Mouse (Mus musculus): ENCODE results near the gene Pim3. TPM values are rescaled to one million over a fixed set of nuclear protein-coding genes. Genes with fewer than 3 reads are reported as not detected.

The Pim3 gene
- total and polyA plus RNA-seq, 3 experiments, result 11.4 to 26.0 (median 19.0) TPM

DNA sequence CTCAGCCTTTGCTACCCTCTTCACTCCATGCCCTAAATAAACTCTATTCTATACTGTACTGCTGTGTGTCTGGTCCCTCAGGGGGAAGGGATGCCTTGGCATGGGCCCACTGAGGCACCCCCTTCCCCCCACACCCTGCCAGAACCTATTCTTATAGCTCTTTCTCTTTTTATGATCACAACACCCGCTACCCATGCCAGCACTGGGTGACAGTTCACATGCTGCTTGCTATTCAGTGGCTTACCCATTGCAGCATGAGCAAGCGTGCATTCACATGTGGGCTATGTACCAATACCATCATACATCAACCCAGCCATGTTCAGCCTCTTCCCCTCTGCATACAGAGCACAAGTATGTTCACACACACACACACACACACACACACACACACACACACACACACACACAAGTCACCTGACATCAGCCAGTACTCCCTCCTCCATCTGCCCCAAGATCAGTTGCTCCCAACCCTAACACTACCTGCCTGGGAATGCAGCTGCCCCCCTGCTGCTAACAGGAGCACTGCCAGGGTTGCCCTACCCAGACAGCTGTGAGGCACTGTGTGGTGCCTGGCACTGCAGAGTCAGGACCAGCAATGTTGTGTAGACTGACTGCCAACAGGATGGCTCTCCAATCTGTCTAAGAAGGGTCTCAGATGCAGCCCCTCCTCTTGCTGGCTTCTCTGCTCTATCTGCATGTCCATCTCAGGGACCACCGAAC, 20.2 kb upstream of the Pim3 start:
- no peak for DNase-seq (ENCODE audit: extremely low read depth)
- Histone ChIP-seq H3K79me2 (replicated peaks; ENCODE audit: control insufficient read depth, extremely low read depth, insufficient read depth, poor library complexity, severe bottlenecking) (no peaks in the 10 kb centered on the region), H3K27me3 (replicated peaks) (peaks cover 68% of the 10 kb centered on the region), H3K27ac (ENCODE audit: insufficient read depth, low read depth) (no peak overlapping the region), H3K4me1 (ENCODE audit: control insufficient read depth in 1 of 2, insufficient read depth in 2 of 2) (peaks cover 6 to 19% of the 10 kb centered on the region in 2 experiments), H3K9me3 (replicated peaks; ENCODE audit: low read length) (peaks cover 9% of the 10 kb centered on the region), H3K36me3 (replicated peaks in 1 of 2; ENCODE audit: control insufficient read depth in 1 of 2, insufficient read depth in 1 of 2, low read length in 1 of 2) (no peaks in the 10 kb centered on the region), H3K9ac (ENCODE audit: insufficient read depth, low read depth) (no peak overlapping the region), H3K4me2 (ENCODE audit: insufficient read depth, low read depth, poor library complexity, severe bottlenecking) (no peak overlapping the region), H3K4me3 (replicated peaks in 1 of 3; ENCODE audit: low read depth in 2 of 3, low read length in 2 of 3, poor library complexity in 1 of 3) (no peak overlapping the region)
- TF ChIP-seq ZNF384 (IDR thresholded peaks at IDR 0.05; ENCODE audit: low read depth, low read length), result no peak
- no peak for TF ChIP-seq MAZ (IDR thresholded peaks at IDR 0.05; ENCODE audit: low read depth, low read length)
- TF ChIP-seq ZC3H11A (IDR thresholded peaks at IDR 0.05; ENCODE audit: low read depth, low read length), result no peak
- no peak for TF ChIP-seq KAT2A (IDR thresholded peaks at IDR 0.05; ENCODE audit: insufficient replicate concordance, low read length)
- no peak for TF ChIP-seq MEF2A (IDR thresholded peaks at IDR 0.05; ENCODE audit: borderline replicate concordance, low read depth, low read length)
- TF ChIP-seq RAD21 (IDR thresholded peaks at IDR 0.05; ENCODE audit: low read depth, low read length), result no peak
- no peak for TF ChIP-seq HCFC1 (IDR thresholded peaks at IDR 0.05; ENCODE audit: low read depth, low read length)
- TF ChIP-seq TBP (conservative IDR thresholded peaks at IDR 0.05; ENCODE audit: low read depth, low read length), result no peak
- no peak for TF ChIP-seq MAX (IDR thresholded peaks at IDR 0.05; ENCODE audit: low read length)
- in situ Hi-C loops (cut with MboI; ENCODE audit: low pct_ligation_motif_present, low pct_unique_long_range_greater_than_20kb, low sequenced_read_pairs) (no loop called here), dilution Hi-C loops (cut with MboI; ENCODE audit: extremely low pct_ligation_motif_present, extremely low pct_unique_long_range_greater_than_20kb, low sequenced_read_pairs) (no loop called here)

DNA sequence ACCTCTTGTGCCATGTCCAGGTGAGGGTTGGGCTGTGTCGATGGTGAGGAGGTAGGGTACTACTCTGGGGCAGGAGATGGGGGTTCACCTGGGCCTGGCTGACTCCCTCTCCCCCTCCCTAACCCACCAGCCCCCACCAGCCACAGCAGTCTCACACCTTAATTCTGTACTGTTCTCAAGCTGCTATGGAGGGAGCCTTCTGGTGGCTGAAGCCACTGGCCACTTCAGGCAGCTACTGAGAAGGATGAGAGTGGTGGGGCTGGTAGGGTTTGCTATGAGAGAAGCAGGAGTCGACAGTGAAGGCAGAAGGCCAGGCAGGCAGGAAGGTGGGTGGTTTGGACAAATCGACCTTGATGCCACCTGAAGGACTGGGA, 19.7 kb upstream of the Pim3 start:
- Histone ChIP-seq H3K9ac (ENCODE audit: insufficient read depth, low read depth) (no peak overlapping the region), H3K9me3 (replicated peaks; ENCODE audit: low read length) (peaks cover 9% of the 10 kb centered on the region), H3K79me2 (replicated peaks; ENCODE audit: control insufficient read depth, extremely low read depth, insufficient read depth, poor library complexity, severe bottlenecking) (no peaks in the 10 kb centered on the region), H3K4me3 (replicated peaks in 1 of 3; ENCODE audit: low read depth in 2 of 3, low read length in 2 of 3, poor library complexity in 1 of 3) (no peak overlapping the region), H3K27me3 (replicated peaks) (peaks cover 68% of the 10 kb centered on the region), H3K4me2 (ENCODE audit: insufficient read depth, low read depth, poor library complexity, severe bottlenecking) (no peak overlapping the region), H3K27ac (ENCODE audit: insufficient read depth, low read depth) (no peak overlapping the region), H3K36me3 (replicated peaks in 1 of 2; ENCODE audit: control insufficient read depth in 1 of 2, insufficient read depth in 1 of 2, low read length in 1 of 2) (no peaks in the 10 kb centered on the region), H3K4me1 (ENCODE audit: control insufficient read depth in 1 of 2, insufficient read depth in 2 of 2) (peaks cover 6 to 15% of the 10 kb centered on the region in 2 experiments)
- DNase-seq (ENCODE audit: extremely low read depth), result no peak
- dilution Hi-C loops (cut with MboI; ENCODE audit: extremely low pct_ligation_motif_present, extremely low pct_unique_long_range_greater_than_20kb, low sequenced_read_pairs) (no loop called here), in situ Hi-C loops (cut with MboI; ENCODE audit: low pct_ligation_motif_present, low pct_unique_long_range_greater_than_20kb, low sequenced_read_pairs) (no loop called here)
- TF ChIP-seq ZKSCAN1 (IDR thresholded peaks at IDR 0.05; ENCODE audit: borderline replicate concordance, low read depth, low read length) (no peak), RAD21 (IDR thresholded peaks at IDR 0.05; ENCODE audit: low read depth, low read length) (no peak), ZMIZ1 (IDR thresholded peaks at IDR 0.05; ENCODE audit: low read depth, low read length) (no peak)

DNA sequence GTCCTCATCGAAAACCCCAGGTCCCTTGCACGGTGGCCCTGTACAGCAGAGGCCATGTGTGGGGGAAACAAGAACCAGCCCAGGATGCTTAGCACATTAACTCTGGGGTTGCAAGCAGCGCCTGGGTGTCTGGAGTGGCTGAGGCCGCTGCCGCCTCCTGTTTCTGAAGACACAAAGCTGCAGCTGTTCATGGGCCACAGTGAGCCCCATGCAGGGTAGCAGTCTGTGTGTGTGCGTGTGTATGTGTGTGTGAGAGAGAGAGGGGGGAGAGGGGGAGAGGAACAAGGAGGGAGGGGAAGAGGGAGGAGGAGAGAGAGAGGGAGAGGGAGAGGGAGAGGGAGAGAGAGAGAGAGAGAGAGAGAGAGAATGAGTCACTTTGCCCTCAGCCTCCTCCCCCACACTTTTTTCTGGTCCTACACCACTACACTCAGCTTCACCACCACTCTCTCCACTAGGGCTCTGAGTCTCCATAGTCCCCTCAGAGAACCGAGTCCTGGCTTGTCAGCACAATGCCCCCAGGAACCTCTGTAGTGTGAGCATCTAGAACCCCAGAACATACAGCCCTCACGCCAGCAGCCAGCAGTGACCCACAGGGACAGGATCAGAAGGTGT, 18.4 kb upstream of the Pim3 start:
- dilution Hi-C loops (cut with MboI; ENCODE audit: extremely low pct_ligation_motif_present, extremely low pct_unique_long_range_greater_than_20kb, low sequenced_read_pairs) (no loop called here), in situ Hi-C loops (cut with MboI; ENCODE audit: low pct_ligation_motif_present, low pct_unique_long_range_greater_than_20kb, low sequenced_read_pairs) (no loop called here)
- Histone ChIP-seq H3K79me2 (replicated peaks; ENCODE audit: control insufficient read depth, extremely low read depth, insufficient read depth, poor library complexity, severe bottlenecking) (no peaks in the 10 kb centered on the region), H3K4me2 (ENCODE audit: insufficient read depth, low read depth, poor library complexity, severe bottlenecking) (no peak overlapping the region), H3K9ac (ENCODE audit: insufficient read depth, low read depth) (no peak overlapping the region), H3K36me3 (replicated peaks in 1 of 2; ENCODE audit: control insufficient read depth in 1 of 2, insufficient read depth in 1 of 2, low read length in 1 of 2) (no peaks in the 10 kb centered on the region), H3K27me3 (replicated peaks) (peaks cover 71% of the 10 kb centered on the region), H3K9me3 (replicated peaks; ENCODE audit: low read length) (peaks cover 9% of the 10 kb centered on the region), H3K27ac (ENCODE audit: insufficient read depth, low read depth) (no peak overlapping the region), H3K4me1 (ENCODE audit: control insufficient read depth in 1 of 2, insufficient read depth in 2 of 2) (peaks cover 6 to 11% of the 10 kb centered on the region in 2 experiments; a peak in 3 of 4 replicates), H3K4me3 (replicated peaks in 1 of 3; ENCODE audit: low read depth in 2 of 3, low read length in 2 of 3, poor library complexity in 1 of 3) (no peak overlapping the region)
- no peak for DNase-seq (ENCODE audit: extremely low read depth)
- no peak for TF ChIP-seq POLR2AphosphoS2 (IDR thresholded peaks at IDR 0.05; ENCODE audit: low read depth, low read length)
- no peak for TF ChIP-seq KAT2A (IDR thresholded peaks at IDR 0.05; ENCODE audit: insufficient replicate concordance, low read length)
- TF ChIP-seq NELFE (IDR thresholded peaks at IDR 0.05; ENCODE audit: low read depth, low read length), result no peak
- TF ChIP-seq BHLHE40 (IDR thresholded peaks at IDR 0.05; ENCODE audit: low read depth, low read length), result no peak
- no peak for TF ChIP-seq JUND (conservative IDR thresholded peaks at IDR 0.05; ENCODE audit: low read depth, low read length)
- TF ChIP-seq MAX (IDR thresholded peaks at IDR 0.05; ENCODE audit: low read length), result no peak
- TF ChIP-seq CTCF (conservative IDR thresholded peaks at IDR 0.05 in 1 of 2, IDR thresholded peaks at IDR 0.05 in 1 of 2; ENCODE audit: low read depth in 2 of 2, low read length in 2 of 2), result no peak
- no peak for TF ChIP-seq ETS1 (conservative IDR thresholded peaks at IDR 0.05; ENCODE audit: low read depth, low read length)
- TF ChIP-seq USF1 (IDR thresholded peaks at IDR 0.05; ENCODE audit: low read depth, low read length), result no peak
- TF ChIP-seq CHD2 (IDR thresholded peaks at IDR 0.05; ENCODE audit: low read length), result no peak
- TF ChIP-seq MEF2A (IDR thresholded peaks at IDR 0.05; ENCODE audit: borderline replicate concordance, low read depth, low read length), result no peak
- no peak for TF ChIP-seq MYC (IDR thresholded peaks at IDR 0.05; ENCODE audit: low read depth, low read length)
- TF ChIP-seq RCOR1 (conservative IDR thresholded peaks at IDR 0.05; ENCODE audit: low read depth, low read length), result no peak
- TF ChIP-seq JUN (IDR thresholded peaks at IDR 0.05; ENCODE audit: insufficient read depth, low read depth, low read length), result no peak
- TF ChIP-seq ZC3H11A (IDR thresholded peaks at IDR 0.05; ENCODE audit: low read depth, low read length), result no peak
- TF ChIP-seq UBTF (IDR thresholded peaks at IDR 0.05; ENCODE audit: low read depth, low read length), result no peak
- TF ChIP-seq ZKSCAN1 (IDR thresholded peaks at IDR 0.05; ENCODE audit: borderline replicate concordance, low read depth, low read length), result no peak

Measured in CH12.LX (cell line).